Mouse (Mus musculus) myocyte (in vitro differentiated cells): ENCODE data around the gene Etfdh.

Experiments
- E2F4 ChIP-seq: IDR thresholded peaks from one replicate; pipeline ENCODE4 v1.6.1; 2011; ENCODE audit warnings: mild to moderate bottlenecking, control low read depth, moderate library complexity; ENCODE audit not compliant: insufficient read depth
- MYOD1 ChIP-seq, 3 experiments: IDR thresholded peaks; one replicate each; pipeline ENCODE4 v1.6.1; 2011; ENCODE audit warnings: control low read depth in 2 of 3, low read depth in 2 of 3, mild to moderate bottlenecking in 2 of 3, moderate library complexity in 1 of 3; ENCODE audit not compliant: insufficient read length in 2 of 3, control insufficient read depth in 1 of 3
- MYOG ChIP-seq, 3 experiments: IDR thresholded peaks; one replicate each; pipeline ENCODE4 v1.6.1; 2011; ENCODE audit warnings: control low read depth in 2 of 3, low read depth in 2 of 3, mild to moderate bottlenecking in 2 of 3; ENCODE audit not compliant: insufficient read length in 2 of 3, control insufficient read depth in 1 of 3, insufficient read depth in 1 of 3
- POLR2A ChIP-seq: IDR thresholded peaks from one replicate; pipeline ENCODE4 v1.6.1; 2011; ENCODE audit warnings: low read depth, mild to moderate bottlenecking, control low read depth, moderate library complexity; ENCODE audit not compliant: insufficient read length
- POLR2AphosphoS2 ChIP-seq: IDR thresholded peaks from one replicate; pipeline ENCODE4 v1.6.1; 2011; ENCODE audit warnings: low read depth, control low read depth; ENCODE audit not compliant: insufficient read length
- SRF ChIP-seq: IDR thresholded peaks from one replicate; pipeline ENCODE4 v1.6.1; 2011; ENCODE audit warnings: low read depth; ENCODE audit not compliant: control insufficient read depth, insufficient read length
- TCF12 ChIP-seq: IDR thresholded peaks from one replicate; pipeline ENCODE4 v1.6.1; 2011; ENCODE audit warnings: mild to moderate bottlenecking, control low read depth; ENCODE audit not compliant: poor library complexity, insufficient read depth, severe bottlenecking
- TCF3 ChIP-seq: IDR thresholded peaks from one replicate; pipeline ENCODE4 v1.6.1; 2011; ENCODE audit warnings: low read depth, control low read depth; ENCODE audit not compliant: insufficient read length
- USF1 ChIP-seq: IDR thresholded peaks from one replicate; pipeline ENCODE4 v1.6.1; 2011; ENCODE audit warnings: low read depth, mild to moderate bottlenecking, control low read depth, moderate library complexity

- TF ChIP-seq POLR2A = no peak
- no peak for TF ChIP-seq POLR2AphosphoS2
- no peak for TF ChIP-seq TCF3
- TF ChIP-seq E2F4 = no peak
- no peak for TF ChIP-seq USF1
- TF ChIP-seq TCF12 = no peak
- no peak for TF ChIP-seq SRF
- TF ChIP-seq MYOD1 (IDR thresholded peaks at IDR 0.05; ENCODE audit: control insufficient read depth in 1 of 3, insufficient read length in 2 of 3, low read depth in 2 of 3) = no peak
- TF ChIP-seq MYOG (IDR thresholded peaks at IDR 0.05; ENCODE audit: control insufficient read depth in 1 of 3, insufficient read depth in 1 of 3, insufficient read length in 2 of 3, low read depth in 2 of 3) = no peak
These were observed 60.0 kb downstream of the Etfdh start for GRCm38 (mm10) chr3:79569351-79569681.
